Mouse (Mus musculus) cerebellum, adult 8-10 months (tissue): ENCODE measurements around the gene Nectin2.
"Not testable (repeated sequence)": the region's sequence is repeated elsewhere in the genome, so short reads cannot be mapped to it uniquely, and the experiment has no call there.

Experiments used
- DNase-seq: peaks from one replicate; pipeline ENCODE4 v3.0.0; 2022

Nectin2 gene

GRCm38 (mm10) chr7:19750217-19751069 is at the start of gene Nectin2:
Gene Nectin2, minus strand, starts transcription at chr7:19750483.
- peak; percentile 37 for DNase-seq

- DNase-seq: peak; percentile 26
Measured at GRCm38 (mm10) chr7:19796697-19797588, 46.7 kb upstream of the Nectin2 start, which contains the start of gene Cblc. Gene Cblc, minus strand, starts transcription at chr7:19796809.

GRCm38 (mm10) chr7:19796254-19796653 is 46.0 kb upstream of the Nectin2 start:
- DNase-seq: no peak

GRCm38 (mm10) chr7:19795236-19795635 is 45.0 kb upstream of the Nectin2 start:
- DNase-seq: no peak

GRCm38 (mm10) chr7:19792701-19793630 is 42.7 kb upstream of the Nectin2 start:
- no peak for DNase-seq

- DNase-seq: not testable (repeated sequence)
Measured at GRCm38 (mm10) chr7:19791504-19791903, 41.2 kb upstream of the Nectin2 start.

- peak; percentile 85 for DNase-seq
Measured at GRCm38 (mm10) chr7:19789904-19790347, 39.6 kb upstream of the Nectin2 start.

- no peak for DNase-seq
Measured at GRCm38 (mm10) chr7:19785874-19786458, 35.7 kb upstream of the Nectin2 start.

GRCm38 (mm10) chr7:19784764-19785535 is 34.7 kb upstream of the Nectin2 start:
- DNase-seq: no peak

- DNase-seq: no peak
Measured at GRCm38 (mm10) chr7:19783630-19784029, 33.3 kb upstream of the Nectin2 start.

GRCm38 (mm10) chr7:19782645-19783044 is 32.4 kb upstream of the Nectin2 start:
- no peak for DNase-seq

- DNase-seq: no peak
Measured at GRCm38 (mm10) chr7:19781741-19782140, 31.5 kb upstream of the Nectin2 start.

- no peak for DNase-seq
Measured at GRCm38 (mm10) chr7:19779903-19780302, 29.6 kb upstream of the Nectin2 start.

- DNase-seq: no peak
Measured at GRCm38 (mm10) chr7:19778645-19779044, 28.4 kb upstream of the Nectin2 start.

GRCm38 (mm10) chr7:19777049-19777723 is 26.9 kb upstream of the Nectin2 start:
- DNase-seq: no peak

- no peak for DNase-seq
Measured at GRCm38 (mm10) chr7:19771682-19772081, 21.4 kb upstream of the Nectin2 start.

GRCm38 (mm10) chr7:19770984-19771391 is 20.7 kb upstream of the Nectin2 start, which contains the start of gene Bcam:
Gene Bcam, minus strand, starts transcription at chr7:19771016.
- DNase-seq: no peak

- no peak for DNase-seq
Measured at GRCm38 (mm10) chr7:19770375-19770754, 20.1 kb upstream of the Nectin2 start.

- DNase-seq: no peak
Measured at GRCm38 (mm10) chr7:19769434-19770374, 19.4 kb upstream of the Nectin2 start.
